Mouse (Mus musculus) testis, adult 2 months (tissue): ENCODE measurements around the gene Drc1. TPM values are rescaled to one million over a fixed set of nuclear protein-coding genes. Genes with fewer than 3 reads are reported as not detected.

Experiments
- H3K27ac ChIP-seq: fragments of 200-500 bp; 2 replicates; pipeline ENCODE4 v1.5.1; 2012; ENCODE audit warnings: low read depth, low read length; ENCODE audit not compliant: control insufficient read depth, insufficient read depth
- H3K27me3 ChIP-seq: fragments of 200-500 bp; 2 replicates; pipeline ENCODE4 v1.6.1; 2012; ENCODE audit warnings: mild to moderate bottlenecking, low read length, moderate library complexity; ENCODE audit not compliant: control insufficient read depth, insufficient read depth
- H3K36me3 ChIP-seq: fragments of 200-500 bp; 2 replicates; pipeline ENCODE4 v1.6.1; 2012; ENCODE audit warnings: mild to moderate bottlenecking, low read length; ENCODE audit not compliant: control insufficient read depth, insufficient read depth
- H3K4me1 ChIP-seq: fragments of 200-500 bp; 2 replicates; pipeline ENCODE4 v1.6.1; 2012; ENCODE audit warnings: low read length; ENCODE audit not compliant: control insufficient read depth, insufficient read depth
- H3K4me3 ChIP-seq: fragments of 200-500 bp; 2 replicates; pipeline ENCODE4 v1.5.1; 2012; ENCODE audit warnings: low read depth, mild to moderate bottlenecking, low read length, moderate library complexity, mixed read lengths; ENCODE audit not compliant: control insufficient read depth
- CTCF ChIP-seq: fragments of 200-500 bp; IDR thresholded peaks from 2 replicates; pipeline ENCODE4 v1.5.1; 2012; ENCODE audit warnings: low read depth, mild to moderate bottlenecking, inconsistent platforms, low read length, moderate library complexity; ENCODE audit not compliant: control insufficient read depth, insufficient read depth, insufficient replicate concordance
- POLR2A ChIP-seq: fragments of 200-500 bp; IDR thresholded peaks from 2 replicates; pipeline ENCODE4 v1.6.1; 2012; ENCODE audit warnings: low read depth, mild to moderate bottlenecking, inconsistent platforms, low read length, moderate library complexity; ENCODE audit not compliant: control insufficient read depth
- polyA plus RNA-seq: library from polyadenylated mRNA; depleted of rRNA; stranded (reverse); fragments of >200 nt; gene quantifications from 2 replicates; pipeline ENCODE4 v1.2.3, GENCODE M21; 2012

Gene Drc1
- polyA plus RNA-seq, 1 experiment: 28.7 TPM

DNA sequence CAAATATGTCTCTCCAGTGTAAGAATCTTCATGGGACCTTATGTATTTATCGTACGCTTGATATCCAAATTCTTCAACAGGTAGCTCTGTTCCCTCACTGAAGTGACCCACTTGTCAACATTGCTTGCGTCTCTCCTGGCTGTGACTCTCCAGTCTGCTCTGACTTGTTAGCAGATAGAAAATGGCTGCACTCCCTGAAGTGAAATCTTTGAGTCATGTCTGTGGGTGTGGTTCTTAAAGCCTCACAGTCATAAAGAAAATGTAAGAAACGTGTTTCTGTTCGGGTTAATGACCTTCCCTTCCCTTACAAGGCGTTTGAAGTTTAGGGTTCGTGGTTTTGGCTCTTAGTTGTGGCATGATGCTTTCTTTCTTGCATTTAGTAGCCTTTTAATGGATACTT lies 40.6 kb upstream of the Drc1 start:
- TF ChIP-seq CTCF (no peak), POLR2A (no peak)
- H3K27ac ChIP-seq: no peak overlapping the region
- no peak overlapping the region for H3K4me3 ChIP-seq
- H3K27me3 ChIP-seq: no peaks in the 10 kb centered on the region
- no peaks in the 10 kb centered on the region for H3K36me3 ChIP-seq
- H3K4me1 ChIP-seq: peaks cover 2% of the 10 kb centered on the region; the same call in 1 of the 2 replicates

DNA sequence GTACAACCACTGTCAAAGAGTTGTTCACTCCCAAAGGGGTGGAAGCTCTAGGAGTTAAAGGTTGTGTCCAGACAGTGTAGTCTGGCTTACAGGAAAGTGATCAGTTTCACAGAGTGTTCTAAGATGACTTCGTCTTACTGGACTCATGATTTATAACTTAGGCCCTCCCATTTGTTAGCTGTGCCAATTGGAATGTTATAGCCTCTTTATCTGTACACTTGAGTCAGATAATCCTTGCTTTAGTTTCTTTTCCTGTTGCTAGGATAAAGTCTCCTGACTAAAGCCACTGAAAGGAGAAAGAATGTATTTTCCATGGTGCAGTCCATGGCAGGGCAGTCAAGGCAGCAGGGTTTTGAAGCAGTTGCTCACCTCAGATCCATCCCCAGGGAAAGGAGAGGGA lies 38.8 kb upstream of the Drc1 start:
- no peak for TF ChIP-seq POLR2A
- TF ChIP-seq CTCF: no peak
- Histone ChIP-seq H3K27ac (peak overlapping the region; percentile 69), H3K4me3 (no peak overlapping the region), H3K36me3 (no peaks in the 10 kb centered on the region), H3K4me1 (peaks cover 2% of the 10 kb centered on the region; the same call in 1 of the 2 replicates), H3K27me3 (no peaks in the 10 kb centered on the region)

DNA sequence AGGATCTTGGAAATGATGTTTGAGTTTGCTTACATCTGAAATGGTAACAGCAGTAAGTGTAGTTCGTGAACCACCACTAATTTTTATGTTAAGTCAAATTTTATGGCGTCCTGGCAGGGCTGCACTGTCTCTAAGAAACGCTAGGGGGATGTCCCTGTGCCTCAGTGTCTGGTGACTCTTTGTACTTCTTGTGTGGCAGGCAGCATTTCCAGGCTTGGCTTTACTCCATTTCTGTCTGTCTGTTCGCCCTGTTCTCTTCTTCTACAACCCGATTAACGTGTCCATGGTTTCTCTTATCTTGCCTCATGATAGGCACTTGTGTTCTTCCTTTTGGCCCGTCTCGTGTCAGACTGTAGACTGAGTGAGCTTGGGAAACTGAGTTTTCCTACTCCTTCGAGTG lies 37.4 kb upstream of the Drc1 start:
- no peaks in the 10 kb centered on the region for H3K36me3 ChIP-seq
- H3K27ac ChIP-seq: no peak overlapping the region
- TF ChIP-seq CTCF (peak; percentile 35; the same call in 1 of the 2 replicates), POLR2A (no peak)
- H3K4me1 ChIP-seq: peaks cover 2% of the 10 kb centered on the region; the same call in 1 of the 2 replicates
- H3K4me3 ChIP-seq: no peak overlapping the region
- no peaks in the 10 kb centered on the region for H3K27me3 ChIP-seq

DNA sequence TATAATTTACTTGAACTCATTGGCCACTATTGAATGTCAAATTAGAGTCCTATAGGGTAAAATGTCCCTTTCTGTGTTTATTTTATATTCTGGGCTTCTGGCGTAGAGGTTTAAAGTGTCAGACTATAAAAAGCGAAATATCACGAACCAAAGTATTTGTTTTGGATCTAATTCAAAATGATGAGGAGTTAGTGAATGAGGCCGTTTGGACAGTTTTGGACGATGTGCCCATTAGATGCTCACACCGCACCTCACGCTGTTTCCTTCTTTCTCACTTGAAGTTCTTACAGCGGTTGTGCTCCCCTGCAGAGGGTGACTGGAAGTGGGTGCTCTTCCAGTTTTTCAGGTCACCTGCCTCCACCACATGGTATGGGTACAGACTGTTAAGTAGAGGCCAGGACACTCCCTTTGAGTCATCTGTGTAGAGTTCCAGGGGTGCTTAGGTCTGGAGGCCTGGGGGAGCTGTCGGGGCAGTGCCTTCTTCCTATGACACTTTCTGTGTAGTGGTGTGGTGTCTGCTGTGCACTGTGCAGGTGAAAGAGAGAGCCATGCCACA lies 35.2 kb upstream of the Drc1 start:
- no peak overlapping the region for H3K4me3 ChIP-seq
- TF ChIP-seq POLR2A (no peak), CTCF (no peak)
- H3K27ac ChIP-seq: no peak overlapping the region
- peaks cover 2% of the 10 kb centered on the region; the same call in 1 of the 2 replicates for H3K4me1 ChIP-seq
- no peaks in the 10 kb centered on the region for H3K27me3 ChIP-seq
- H3K36me3 ChIP-seq: no peaks in the 10 kb centered on the region

DNA sequence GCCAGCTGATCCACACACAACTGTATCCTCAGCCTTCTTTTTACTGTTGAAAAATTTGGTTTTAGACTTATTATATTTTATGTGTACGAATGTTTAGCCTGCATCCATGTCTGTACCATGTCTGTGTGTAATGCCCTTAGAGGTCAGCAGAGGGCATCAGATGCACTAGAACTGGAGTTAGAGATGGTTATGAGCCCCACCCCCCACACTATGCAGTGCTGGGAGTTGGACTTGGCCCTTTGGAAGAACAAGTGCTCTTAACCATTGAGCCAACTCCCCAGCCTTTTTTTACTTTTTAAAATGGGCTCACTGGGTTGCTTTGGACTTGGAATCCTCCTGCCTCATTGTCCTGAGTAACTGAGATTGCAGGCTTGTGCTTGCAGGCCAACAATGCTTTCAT lies 33.5 kb upstream of the Drc1 start:
- H3K4me1 ChIP-seq: 0 out of 2 replicates have a peak, but pooled peaks cover under 1% of the 10 kb centered on the region
- TF ChIP-seq CTCF: no peak; the same call in 1 of the 2 replicates
- TF ChIP-seq POLR2A: no peak

DNA sequence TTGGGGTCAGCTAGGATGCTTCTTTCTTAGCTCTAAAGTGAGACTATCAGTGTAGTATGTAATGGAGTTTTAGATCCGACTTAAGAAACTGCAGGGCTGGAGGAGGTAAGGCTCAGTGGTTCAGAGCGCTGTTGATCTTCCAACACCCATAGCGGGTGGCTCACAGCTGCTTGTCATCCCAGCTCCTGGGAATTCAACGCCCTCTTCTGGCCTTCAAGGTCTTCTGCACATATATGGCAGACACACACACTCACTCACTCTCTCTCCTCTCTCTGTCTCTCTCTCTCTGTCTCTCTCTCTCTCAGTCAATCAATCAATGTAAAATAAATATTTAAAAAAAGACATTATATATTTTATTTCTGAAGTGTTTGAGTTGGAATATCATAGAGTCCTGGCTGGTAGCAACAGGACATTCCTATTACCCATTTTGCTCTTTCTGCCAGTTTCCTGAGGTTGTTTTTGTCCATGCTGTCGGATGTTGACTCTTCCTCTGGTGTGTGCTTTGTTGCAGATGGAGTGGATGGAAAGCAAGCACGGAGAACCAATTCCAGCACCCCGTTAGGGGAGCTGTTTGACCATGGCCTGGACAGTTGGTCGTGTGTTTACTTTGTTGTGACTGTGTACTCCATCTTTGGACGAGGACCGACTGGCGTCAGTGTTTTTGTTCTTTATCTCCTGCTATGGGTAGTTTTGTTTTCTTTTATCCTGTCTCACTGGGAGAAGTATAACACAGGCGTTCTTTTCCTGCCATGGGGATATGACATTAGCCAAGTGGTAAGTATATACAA lies 25.4 kb upstream of the Drc1 start:
- Histone ChIP-seq H3K4me1 (no peaks in the 10 kb centered on the region), H3K27me3 (no peaks in the 10 kb centered on the region), H3K27ac (no peak overlapping the region), H3K4me3 (no peak overlapping the region), H3K36me3 (no peaks in the 10 kb centered on the region; the same call in 1 of the 2 replicates)
- no peak for TF ChIP-seq POLR2A
- TF ChIP-seq CTCF: no peak

More for the DNA sequence above, 33.5 kb upstream of the Drc1 start:
- no peak overlapping the region for H3K4me3 ChIP-seq
- no peak overlapping the region for H3K27ac ChIP-seq
- H3K36me3 ChIP-seq: no peaks in the 10 kb centered on the region
- H3K27me3 ChIP-seq: no peaks in the 10 kb centered on the region

DNA sequence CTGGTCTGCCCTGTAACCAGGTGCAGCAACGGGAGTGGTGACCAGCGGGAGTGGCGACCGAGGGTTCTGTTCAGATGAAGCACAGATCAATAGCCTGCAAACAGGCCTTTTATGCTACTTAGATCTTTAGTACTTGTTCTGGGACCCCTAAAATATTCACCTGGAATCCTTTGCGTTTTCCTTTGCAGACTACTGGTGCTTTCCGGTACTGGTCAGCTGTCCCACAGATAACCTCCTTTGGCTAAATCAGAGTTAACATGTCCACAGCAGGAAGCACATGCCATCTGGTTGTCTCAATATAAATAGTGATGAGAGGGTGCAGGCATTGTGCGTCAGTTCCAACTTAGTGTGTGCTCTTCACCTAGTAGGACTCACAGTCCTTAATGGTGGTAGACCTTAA lies 22.4 kb upstream of the Drc1 start:
- no peak for TF ChIP-seq CTCF
- no peak for TF ChIP-seq POLR2A
- H3K4me3 ChIP-seq: no peak overlapping the region
- H3K4me1 ChIP-seq: no peaks in the 10 kb centered on the region
- no peak overlapping the region for H3K27ac ChIP-seq
- H3K36me3 ChIP-seq: peaks cover 2% of the 10 kb centered on the region
- no peaks in the 10 kb centered on the region for H3K27me3 ChIP-seq
